Mouse (Mus musculus): Measurements from ENCODE around the gene Rbsn. TPM values are rescaled to one million over a fixed set of nuclear protein-coding genes. Genes with fewer than 3 reads are reported as not detected.

The Rbsn gene
- polyA plus RNA-seq, 1 experiment from 2014 or later = 37.7 TPM

DNA sequence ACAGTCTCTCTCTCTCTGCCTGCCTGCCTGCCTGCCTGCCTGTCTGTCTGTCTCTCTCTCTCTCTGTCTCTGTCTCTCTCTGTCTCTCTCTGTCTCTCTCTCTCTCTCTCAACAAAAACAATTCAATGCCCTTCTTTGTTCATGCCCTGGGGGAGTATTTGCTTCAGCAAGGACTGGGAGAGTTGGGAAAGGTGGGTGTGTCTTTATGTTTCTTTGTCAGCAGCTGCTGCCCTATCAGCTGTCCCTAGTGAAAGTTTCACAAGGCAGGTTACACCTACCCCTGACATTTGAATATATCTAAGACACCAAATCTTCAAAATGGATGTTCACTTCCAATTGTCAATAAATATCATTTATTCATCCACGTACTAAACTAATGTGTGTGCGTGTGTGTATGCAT is 14.9 kb upstream of the Rbsn start:
- H3K4me1 ChIP-seq = no peaks in the 10 kb centered on the region
- H3K27ac ChIP-seq = no peak overlapping the region
- WGBS = 85% methylated on average over 2 of the region's 2 CpGs
- H3K36me3 ChIP-seq (ENCODE audit: poor library complexity, severe bottlenecking) = no peaks in the 10 kb centered on the region
- H3K4me2 ChIP-seq = no peak overlapping the region
- H3K4me3 ChIP-seq = no peak overlapping the region
- ATAC-seq = no peak
- no peaks in the 10 kb centered on the region for H3K27me3 ChIP-seq
- H3K9ac ChIP-seq = no peak overlapping the region
- H3K9me3 ChIP-seq (replicated peaks) = no peaks in the 10 kb centered on the region

DNA sequence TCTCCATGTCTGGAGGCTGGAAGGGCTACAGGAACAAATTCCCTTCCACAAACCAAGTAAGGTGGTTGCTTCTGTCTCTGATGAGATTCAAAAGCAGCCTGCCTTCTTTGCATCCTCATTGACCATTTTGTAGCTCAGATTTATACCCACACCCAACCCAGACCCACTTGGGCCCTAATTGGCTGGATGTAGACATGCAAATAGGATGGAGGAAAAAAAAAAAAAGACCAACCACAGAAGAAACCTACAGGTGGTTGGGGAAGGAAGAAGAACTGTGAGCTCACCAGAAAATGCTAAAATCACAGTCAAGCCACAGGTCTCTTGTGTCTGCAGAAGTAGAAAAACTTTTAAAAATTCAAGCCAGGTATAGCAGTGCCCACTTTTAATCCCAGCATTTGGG is 14.4 kb upstream of the Rbsn start:
- no peak overlapping the region for H3K4me3 ChIP-seq
- no peak overlapping the region for H3K27ac ChIP-seq
- ATAC-seq = no peak
- H3K27me3 ChIP-seq = no peaks in the 10 kb centered on the region
- H3K36me3 ChIP-seq (ENCODE audit: poor library complexity, severe bottlenecking) = no peaks in the 10 kb centered on the region
- H3K9ac ChIP-seq = no peak overlapping the region
- H3K9me3 ChIP-seq (replicated peaks) = no peaks in the 10 kb centered on the region
- H3K4me2 ChIP-seq = no peak overlapping the region
- no peaks in the 10 kb centered on the region for H3K4me1 ChIP-seq

DNA sequence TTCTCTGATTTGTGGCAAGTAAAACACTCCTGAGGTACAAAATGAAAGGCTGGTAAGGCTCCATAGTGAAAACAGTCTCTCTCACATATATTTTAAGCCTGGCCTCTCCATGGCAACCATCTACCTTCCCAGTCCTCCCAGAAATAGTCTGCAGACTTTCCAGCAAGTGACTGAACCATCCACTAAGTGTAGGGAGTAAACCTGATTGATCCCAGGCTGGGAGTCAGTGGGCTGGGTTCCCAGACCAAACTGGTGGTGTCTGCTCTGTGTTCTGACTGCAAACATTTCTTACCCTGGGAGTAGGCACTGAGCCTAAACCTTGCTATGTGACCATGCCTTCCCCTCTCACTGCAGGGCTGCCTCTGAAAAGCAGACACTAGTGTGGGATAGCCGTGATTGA is 10.3 kb upstream of the Rbsn start:
- no peaks in the 10 kb centered on the region for H3K27me3 ChIP-seq
- H3K9ac ChIP-seq = no peak overlapping the region
- no peaks in the 10 kb centered on the region for H3K9me3 ChIP-seq (replicated peaks)
- H3K36me3 ChIP-seq (ENCODE audit: poor library complexity, severe bottlenecking) = no peaks in the 10 kb centered on the region
- no peak overlapping the region for H3K4me2 ChIP-seq
- H3K4me3 ChIP-seq = no peak overlapping the region
- no peak overlapping the region for H3K27ac ChIP-seq
- no peak for ATAC-seq
- 90% methylated on average over 1 of the region's 1 CpGs for WGBS
- H3K4me1 ChIP-seq = no peaks in the 10 kb centered on the region

DNA sequence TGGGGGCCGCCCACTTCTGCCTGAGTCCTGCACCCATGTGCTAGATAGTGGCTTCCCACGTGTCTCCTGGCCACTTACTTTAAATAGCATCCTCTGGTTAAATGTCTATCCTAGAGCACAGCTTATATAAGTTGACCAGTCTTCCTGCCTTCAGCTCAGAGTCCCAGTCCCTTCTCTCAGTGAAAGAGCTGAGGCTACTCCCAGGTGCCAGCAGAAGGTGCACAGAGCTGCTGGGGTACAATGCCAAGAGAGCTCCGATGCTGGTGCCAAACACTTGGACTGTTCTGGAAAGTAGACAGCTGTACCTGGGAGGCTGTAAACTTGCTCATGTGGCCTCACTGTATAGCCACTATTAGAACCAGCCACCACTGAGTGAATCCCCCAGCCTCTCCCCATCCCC is 7.3 kb upstream of the Rbsn start:
- Histone ChIP-seq H3K27me3 (0 out of 2 replicates have a peak, but pooled peaks cover 2% of the 10 kb centered on the region), H3K9me3 (replicated peaks) (no peaks in the 10 kb centered on the region), H3K4me1 (no peaks in the 10 kb centered on the region), H3K4me2 (no peak overlapping the region), H3K9ac (no peak overlapping the region), H3K4me3 (no peak overlapping the region), H3K36me3 (ENCODE audit: poor library complexity, severe bottlenecking) (no peaks in the 10 kb centered on the region), H3K27ac (no peak overlapping the region)
- no peak for ATAC-seq
- 88% methylated on average over 3 of the region's 3 CpGs for WGBS

DNA sequence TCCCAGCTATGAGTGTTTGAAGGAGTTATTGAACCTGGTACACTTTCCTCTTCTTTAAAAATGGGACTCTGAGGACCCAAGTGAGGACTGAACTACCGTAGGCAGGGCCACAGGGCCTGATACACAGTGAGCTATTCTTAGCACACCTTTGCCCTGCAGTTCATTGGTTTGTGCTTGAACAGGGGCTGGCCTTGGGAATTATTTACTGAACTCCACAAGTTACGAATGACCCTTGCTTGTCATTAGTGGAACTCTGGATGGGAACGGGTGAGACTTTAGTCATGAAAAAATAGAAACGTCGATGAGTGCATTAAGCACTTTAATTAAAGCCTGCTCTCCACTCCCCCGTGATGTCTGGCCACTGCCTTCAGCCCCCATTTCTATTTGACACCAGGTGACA is 6.9 kb upstream of the Rbsn start:
- no peaks in the 10 kb centered on the region for H3K9me3 ChIP-seq (replicated peaks)
- H3K27me3 ChIP-seq = peaks cover 3% of the 10 kb centered on the region; the same call in 1 of the 2 replicates
- 89% methylated on average over 6 of the region's 6 CpGs for WGBS
- no peak overlapping the region for H3K4me3 ChIP-seq
- H3K4me2 ChIP-seq = no peak overlapping the region
- H3K9ac ChIP-seq = no peak overlapping the region
- H3K27ac ChIP-seq = no peak overlapping the region
- no peaks in the 10 kb centered on the region for H3K4me1 ChIP-seq
- ATAC-seq = no peak
- H3K36me3 ChIP-seq (ENCODE audit: poor library complexity, severe bottlenecking) = no peaks in the 10 kb centered on the region

DNA sequence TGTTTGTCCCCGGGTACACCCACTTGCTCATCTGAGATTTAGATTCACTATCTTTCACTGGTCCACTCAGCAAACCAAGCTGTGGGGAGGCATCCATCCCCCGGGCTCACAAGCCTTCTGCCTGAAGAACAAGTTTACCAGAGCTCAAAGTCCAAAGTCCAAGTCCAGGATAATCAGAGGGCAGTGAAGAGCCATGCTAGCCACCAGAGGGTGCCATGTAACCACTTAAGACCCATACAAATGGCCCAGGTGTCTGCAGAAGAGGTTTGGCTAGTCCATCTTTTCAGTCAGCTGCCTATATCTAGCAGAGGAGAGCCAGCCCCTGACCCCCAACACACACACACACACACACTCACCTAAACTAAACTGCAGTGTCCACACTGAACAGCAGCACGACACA is 4.7 kb upstream of the Rbsn start:
- WGBS = 48% methylated on average over 3 of the region's 3 CpGs
- Histone ChIP-seq H3K9ac (no peak overlapping the region), H3K4me1 (no peaks in the 10 kb centered on the region), H3K9me3 (replicated peaks) (no peaks in the 10 kb centered on the region), H3K27me3 (peaks cover 3% of the 10 kb centered on the region; the same call in 1 of the 2 replicates), H3K4me3 (no peak overlapping the region), H3K4me2 (no peak overlapping the region), H3K36me3 (ENCODE audit: poor library complexity, severe bottlenecking) (no peaks in the 10 kb centered on the region), H3K27ac (no peak overlapping the region)
- no peak for ATAC-seq

DNA sequence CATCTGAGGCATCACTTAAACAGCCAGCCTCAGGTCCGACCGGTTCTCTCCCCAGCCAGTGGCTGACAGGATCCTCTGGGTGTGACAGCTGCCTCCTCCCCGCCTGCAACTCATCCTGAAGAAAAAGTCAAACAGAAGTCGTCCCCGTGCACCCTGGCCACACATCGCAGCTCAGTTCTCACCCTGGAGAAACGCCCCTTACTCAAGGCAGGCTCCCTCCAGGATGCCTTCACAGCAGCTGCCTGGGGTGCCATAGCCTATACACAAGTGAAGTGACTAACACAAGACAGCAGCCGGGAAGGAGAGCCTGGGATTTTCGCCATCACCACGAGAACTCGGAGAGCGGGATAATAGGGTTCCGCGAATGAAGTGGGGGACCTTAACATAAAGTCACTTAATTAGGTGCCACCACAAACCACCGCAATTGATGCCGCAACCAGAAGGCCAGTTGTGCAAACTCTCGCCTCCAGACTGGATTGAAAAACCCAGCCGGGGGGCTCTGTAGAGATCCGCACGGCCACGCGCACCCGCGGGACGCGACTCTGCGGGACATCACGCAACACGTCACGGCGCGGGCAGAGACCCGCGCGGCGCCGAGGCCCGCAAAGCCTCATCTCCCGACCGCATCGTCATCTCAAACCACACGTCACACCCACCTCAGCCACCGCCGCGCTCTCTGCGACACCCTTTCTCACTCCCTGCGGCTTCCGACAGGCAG is 511 bp downstream of the Rbsn start:
- no peaks in the 10 kb centered on the region for H3K9me3 ChIP-seq (replicated peaks)
- peaks cover 3% of the 10 kb centered on the region; the same call in 1 of the 2 replicates for H3K27me3 ChIP-seq
- H3K9ac ChIP-seq = peak overlapping the region; percentile 86
- H3K27ac ChIP-seq = peak overlapping the region; percentile 67
- peak overlapping the region; percentile 95 for H3K4me3 ChIP-seq
- under 1% methylated on average over 48 of the region's 48 CpGs for WGBS
- peak overlapping the region; percentile 98 for H3K4me2 ChIP-seq
- peak; percentile 73 for ATAC-seq
- peaks cover 12% of the 10 kb centered on the region for H3K36me3 ChIP-seq (ENCODE audit: poor library complexity, severe bottlenecking)
- H3K4me1 ChIP-seq = peaks cover 12% of the 10 kb centered on the region

DNA sequence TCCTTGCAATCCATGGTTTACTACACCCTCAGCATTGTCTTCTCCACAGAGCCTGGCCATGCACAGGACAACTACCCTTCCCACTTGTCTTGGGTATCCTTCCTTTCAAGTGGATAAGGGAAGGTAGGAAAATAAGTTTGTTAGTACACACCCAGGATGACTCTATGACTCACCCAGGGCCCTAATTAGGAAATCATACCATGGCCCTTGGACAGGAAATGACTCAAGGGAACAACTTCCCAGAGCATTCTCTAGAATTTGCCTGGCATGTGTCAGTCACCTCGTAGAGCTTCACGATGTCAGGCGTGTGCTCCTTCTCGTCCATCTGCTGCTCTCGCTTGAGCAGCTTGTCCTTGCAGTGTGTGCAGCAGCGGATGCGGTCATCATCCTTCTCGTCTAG is 15.3 kb downstream of the Rbsn start:
- WGBS = 98% methylated on average over 8 of the region's 8 CpGs
- Histone ChIP-seq H3K36me3 (ENCODE audit: poor library complexity, severe bottlenecking) (peaks cover 80% of the 10 kb centered on the region), H3K9me3 (replicated peaks) (no peaks in the 10 kb centered on the region), H3K4me3 (no peak overlapping the region), H3K4me1 (no peaks in the 10 kb centered on the region), H3K4me2 (no peak overlapping the region), H3K27ac (no peak overlapping the region), H3K27me3 (no peaks in the 10 kb centered on the region), H3K9ac (no peak overlapping the region)
- no peak for ATAC-seq

DNA sequence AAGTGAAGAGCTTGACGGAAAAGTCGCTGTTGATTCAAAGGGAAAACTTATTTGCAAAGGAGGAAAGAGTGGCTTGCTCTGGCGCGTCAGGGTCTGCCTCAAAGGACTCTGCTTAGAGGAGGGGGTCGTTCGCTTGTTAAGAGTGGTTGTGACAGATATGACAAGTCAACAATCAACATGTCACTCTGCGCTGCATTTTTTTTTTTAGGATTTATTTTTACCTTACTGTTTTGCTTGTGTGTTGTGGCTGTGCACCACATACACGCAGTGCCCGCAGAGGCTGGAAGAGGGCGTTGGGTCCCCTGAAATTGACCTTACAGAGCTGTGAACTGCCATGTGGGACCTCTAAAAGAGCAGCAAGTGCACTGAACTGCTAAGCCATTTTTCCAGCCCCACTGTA is 30.5 kb downstream of the Rbsn start:
- Histone ChIP-seq H3K27ac (peak overlapping the region; percentile 57; the same call in 1 of the 2 replicates), H3K4me3 (peak overlapping the region; percentile 77)
- 6% methylated on average over 10 of the region's 10 CpGs for WGBS

DNA sequence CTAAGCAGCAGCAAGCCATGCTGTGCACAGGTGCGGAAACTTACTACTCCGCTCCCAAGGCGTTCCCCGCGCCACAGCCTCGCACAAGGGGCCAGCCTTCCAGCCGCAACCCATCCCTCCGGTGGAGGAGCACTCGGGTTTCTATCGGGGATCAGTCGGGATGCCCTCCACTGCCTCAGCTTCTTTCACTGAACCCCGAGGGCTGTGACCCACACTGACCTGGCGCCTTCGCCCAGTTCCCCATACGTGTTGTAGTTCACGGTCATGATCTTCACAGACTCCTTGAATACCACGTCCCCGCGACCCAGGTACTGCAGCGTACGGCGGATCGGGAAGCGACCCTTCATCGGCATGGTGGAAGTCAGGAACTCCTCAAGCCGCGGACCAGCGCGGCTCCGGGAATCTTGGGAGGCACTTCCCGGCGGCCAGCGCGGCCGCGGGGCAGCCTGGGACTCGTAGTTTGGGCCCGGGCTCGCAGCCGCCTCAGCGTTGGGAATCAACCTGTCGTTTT is 31.0 kb downstream of the Rbsn start, which contains the start of gene Mrps25:
Gene Mrps25, minus strand, starts transcription at position 413 of the 511 bp plus-strand sequence.
- under 1% methylated on average over 42 of the region's 42 CpGs for WGBS
- Histone ChIP-seq H3K27me3 (no peaks in the 10 kb centered on the region), H3K27ac (peak within 1 kb of the TSS; percentile 57; the same call in 1 of the 2 replicates), H3K9ac (peak within 1 kb of the TSS; percentile 83), H3K4me1 (peaks cover 16% of the 10 kb centered on the region), H3K4me2 (peak within 1 kb of the TSS; percentile 77), H3K4me3 (peak within 1 kb of the TSS; percentile 77), H3K36me3 (ENCODE audit: poor library complexity, severe bottlenecking) (peaks cover 42% of the 10 kb centered on the region), H3K9me3 (replicated peaks) (no peaks in the 10 kb centered on the region; the same call in 1 of the 2 replicates)
- ATAC-seq = peak; percentile 96

More for the DNA sequence above, 30.5 kb downstream of the Rbsn start:
- H3K36me3 ChIP-seq (ENCODE audit: poor library complexity, severe bottlenecking) = peaks cover 42% of the 10 kb centered on the region
- ATAC-seq = peak; percentile 84
- no peaks in the 10 kb centered on the region for H3K27me3 ChIP-seq
- peak overlapping the region; percentile 77 for H3K4me2 ChIP-seq
- H3K9ac ChIP-seq = peak overlapping the region; percentile 83
- H3K9me3 ChIP-seq (replicated peaks) = no peaks in the 10 kb centered on the region; the same call in 1 of the 2 replicates
- peaks cover 16% of the 10 kb centered on the region for H3K4me1 ChIP-seq

DNA sequence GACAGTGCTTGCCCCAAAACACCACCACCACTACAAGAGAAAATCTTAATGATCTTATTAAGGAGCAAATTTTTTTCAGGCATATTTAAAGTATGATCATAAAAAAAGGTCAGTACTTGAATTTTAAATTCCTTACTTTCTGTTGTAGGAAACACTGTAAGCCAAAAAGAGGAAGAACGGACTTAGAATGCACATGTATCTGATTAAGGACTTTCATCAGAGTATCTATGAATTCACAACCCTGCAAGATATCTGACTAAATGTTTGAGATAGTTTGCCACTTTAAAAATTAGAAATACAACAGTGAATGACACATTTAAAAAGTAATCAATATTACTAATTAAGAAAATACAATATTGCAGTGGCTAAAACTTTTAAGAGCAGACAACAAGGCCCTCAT is 38.3 kb downstream of the Rbsn start:
- no peaks in the 10 kb centered on the region; the same call in 1 of the 2 replicates for H3K9me3 ChIP-seq (replicated peaks)
- peaks cover 81% of the 10 kb centered on the region for H3K36me3 ChIP-seq (ENCODE audit: poor library complexity, severe bottlenecking)
- no peak for ATAC-seq
- WGBS = 92% methylated on average over 1 of the region's 1 CpGs
- no peak overlapping the region for H3K9ac ChIP-seq
- no peaks in the 10 kb centered on the region for H3K4me1 ChIP-seq
- no peak overlapping the region for H3K4me3 ChIP-seq
- H3K27ac ChIP-seq = no peak overlapping the region
- no peaks in the 10 kb centered on the region for H3K27me3 ChIP-seq
- no peak overlapping the region for H3K4me2 ChIP-seq

DNA sequence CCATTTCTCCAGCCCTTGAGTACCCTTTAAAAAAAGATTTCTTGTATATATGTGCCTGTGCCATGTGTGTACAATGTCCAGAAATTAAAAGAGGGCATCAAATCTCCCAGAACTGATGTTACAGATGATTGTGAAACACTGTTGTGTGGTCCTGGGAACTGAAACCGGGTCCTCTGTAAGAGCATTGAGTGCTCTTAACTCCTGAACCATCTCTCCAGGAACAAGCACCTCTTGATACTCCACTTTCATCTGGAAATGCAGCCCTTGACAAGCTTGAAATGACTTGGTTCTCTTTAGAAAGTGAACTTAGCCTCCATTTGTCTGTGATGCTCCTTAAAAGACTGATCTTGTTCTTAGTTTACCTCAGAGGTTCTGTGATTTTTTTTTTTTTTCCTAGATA is 52.0 kb downstream of the Rbsn start:
- H3K27ac ChIP-seq = no peak overlapping the region
- H3K9me3 ChIP-seq (replicated peaks) = no peaks in the 10 kb centered on the region
- 90% methylated on average over 1 of the region's 1 CpGs for WGBS
- no peak overlapping the region for H3K9ac ChIP-seq
- no peak overlapping the region for H3K4me2 ChIP-seq
- H3K4me1 ChIP-seq = no peaks in the 10 kb centered on the region
- no peak overlapping the region for H3K4me3 ChIP-seq
- no peaks in the 10 kb centered on the region for H3K27me3 ChIP-seq
- H3K36me3 ChIP-seq (ENCODE audit: poor library complexity, severe bottlenecking) = peaks cover 95% of the 10 kb centered on the region
- ATAC-seq = no peak

Measured in forebrain, embryonic 13.5 days (tissue).